Mouse (Mus musculus): ENCODE measurements around the gene Pla2g4a. TPM values are rescaled to one million over a fixed set of nuclear protein-coding genes. Genes with fewer than 3 reads are reported as not detected.

The Pla2g4a gene
- polyA plus RNA-seq, 1 experiment from 2014 or later: 15.3 TPM

- no peak overlapping the region for H3K4me3 ChIP-seq
- no peak overlapping the region for H3K27ac ChIP-seq
- 93% methylated on average over 3 of the region's 3 CpGs for whole genome bisulfite sequencing
Measured at GRCm38 (mm10) chr1:149878175-149878574, 82.9 kb downstream of the Pla2g4a start.

DNA sequence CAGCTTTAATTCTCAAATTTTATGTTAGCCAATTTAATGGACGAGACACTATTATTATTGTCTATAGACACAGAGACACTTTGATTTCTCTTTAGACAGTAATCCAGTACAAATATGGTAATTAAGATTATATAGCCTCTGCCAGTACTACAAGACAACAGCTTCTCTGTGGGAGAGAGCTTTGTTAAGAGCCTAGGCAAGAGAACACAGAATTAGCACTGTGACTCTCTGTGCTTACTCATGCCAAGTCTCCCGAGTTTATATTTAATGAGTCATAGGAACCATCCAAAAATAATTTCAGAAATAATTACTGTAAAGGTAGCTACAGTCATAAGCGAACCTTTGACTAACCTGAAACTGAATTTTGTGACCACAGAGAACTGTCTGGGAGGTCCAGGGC is 84.6 kb downstream of the Pla2g4a start:
- no peaks in the 10 kb centered on the region for H3K9me3 ChIP-seq
- no peak overlapping the region for H3K4me2 ChIP-seq (replicated peaks)
- no peak overlapping the region for H3K27ac ChIP-seq
- no peaks in the 10 kb centered on the region for H3K4me1 ChIP-seq
- H3K9ac ChIP-seq: no peak overlapping the region
- H3K36me3 ChIP-seq: no peaks in the 10 kb centered on the region
- no peak overlapping the region for H3K4me3 ChIP-seq
- H3K27me3 ChIP-seq: no peaks in the 10 kb centered on the region
- no peak for ATAC-seq (ENCODE audit: insufficient number of reproducible peaks, insufficient read depth, low FRiP score, low TSS enrichment)
- 74% methylated on average over 3 of the region's 3 CpGs for WGBS

More at GRCm38 (mm10) chr1:149878175-149878574, 82.9 kb downstream of the Pla2g4a start:
- H3K9me3 ChIP-seq: no peaks in the 10 kb centered on the region
- H3K4me2 ChIP-seq (replicated peaks): no peak overlapping the region
- H3K36me3 ChIP-seq: no peaks in the 10 kb centered on the region
- H3K4me1 ChIP-seq: no peaks in the 10 kb centered on the region
- ATAC-seq (ENCODE audit: insufficient number of reproducible peaks, insufficient read depth, low FRiP score, low TSS enrichment): no peak
- no peaks in the 10 kb centered on the region for H3K27me3 ChIP-seq
- no peak overlapping the region for H3K9ac ChIP-seq

DNA sequence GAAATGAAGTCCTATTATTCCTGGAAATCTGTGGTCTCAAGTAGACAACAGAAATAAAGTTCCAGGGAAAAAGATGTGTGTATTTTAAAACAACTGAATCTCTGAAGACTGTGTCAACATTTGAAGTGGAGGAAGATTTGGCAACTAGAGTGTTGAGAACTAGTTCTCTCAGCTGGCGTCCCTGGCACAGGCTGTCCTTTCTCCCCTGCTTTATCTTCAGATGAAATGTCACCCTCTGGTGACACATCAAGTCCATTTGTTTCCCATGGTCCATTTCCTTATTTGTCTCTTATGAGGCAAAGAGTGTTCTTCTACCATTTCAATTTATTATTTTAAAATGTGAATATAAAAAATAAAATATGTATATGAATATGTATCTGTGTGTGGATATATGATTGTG is 89.5 kb downstream of the Pla2g4a start:
- no peak overlapping the region for H3K27ac ChIP-seq
- no peaks in the 10 kb centered on the region for H3K27me3 ChIP-seq
- no peaks in the 10 kb centered on the region for H3K9me3 ChIP-seq
- ATAC-seq (ENCODE audit: insufficient number of reproducible peaks, insufficient read depth, low FRiP score, low TSS enrichment): no peak
- no peaks in the 10 kb centered on the region for H3K36me3 ChIP-seq
- H3K4me1 ChIP-seq: no peaks in the 10 kb centered on the region
- H3K4me2 ChIP-seq (replicated peaks): no peak overlapping the region
- H3K4me3 ChIP-seq: no peak overlapping the region
- 93% methylated on average over 1 of the region's 1 CpGs for WGBS
- H3K9ac ChIP-seq: no peak overlapping the region

DNA sequence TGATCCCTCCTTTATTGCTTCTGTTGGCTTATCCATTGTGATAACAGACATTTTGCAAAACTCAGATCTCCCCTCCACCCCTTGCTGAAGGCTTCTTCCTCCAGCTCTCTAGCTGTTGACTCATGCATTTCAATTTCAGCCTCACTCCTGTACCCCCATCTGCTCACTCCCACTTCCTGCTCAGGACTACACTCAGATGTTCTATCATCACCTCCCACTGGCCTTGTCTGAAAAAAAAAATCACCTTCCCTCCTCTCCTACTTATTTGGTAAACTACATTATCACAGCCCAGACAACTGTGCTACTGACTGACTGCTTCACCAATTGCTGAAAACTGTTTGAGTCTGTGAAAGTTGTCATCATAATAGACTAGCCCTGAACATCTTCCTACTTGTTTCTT is 93.8 kb downstream of the Pla2g4a start:
- no peaks in the 10 kb centered on the region for H3K9me3 ChIP-seq
- H3K4me3 ChIP-seq: no peak overlapping the region
- no peak overlapping the region for H3K9ac ChIP-seq
- H3K27ac ChIP-seq: no peak overlapping the region
- no peak overlapping the region for H3K4me2 ChIP-seq (replicated peaks)
- H3K27me3 ChIP-seq: no peaks in the 10 kb centered on the region
- no peaks in the 10 kb centered on the region for H3K36me3 ChIP-seq
- H3K4me1 ChIP-seq: no peaks in the 10 kb centered on the region
- no peak for ATAC-seq (ENCODE audit: insufficient number of reproducible peaks, insufficient read depth, low FRiP score, low TSS enrichment)

GRCm38 (mm10) chr1:149866202-149866601 is 94.9 kb downstream of the Pla2g4a start:
- Histone ChIP-seq H3K4me3 (no peak overlapping the region), H3K27me3 (no peaks in the 10 kb centered on the region), H3K4me1 (no peaks in the 10 kb centered on the region), H3K4me2 (replicated peaks) (no peak overlapping the region), H3K27ac (no peak overlapping the region), H3K36me3 (no peaks in the 10 kb centered on the region), H3K9me3 (no peaks in the 10 kb centered on the region), H3K9ac (no peak overlapping the region)
- 89% methylated on average over 3 of the region's 3 CpGs for WGBS
- no peak for ATAC-seq (ENCODE audit: insufficient number of reproducible peaks, insufficient read depth, low FRiP score, low TSS enrichment)

DNA sequence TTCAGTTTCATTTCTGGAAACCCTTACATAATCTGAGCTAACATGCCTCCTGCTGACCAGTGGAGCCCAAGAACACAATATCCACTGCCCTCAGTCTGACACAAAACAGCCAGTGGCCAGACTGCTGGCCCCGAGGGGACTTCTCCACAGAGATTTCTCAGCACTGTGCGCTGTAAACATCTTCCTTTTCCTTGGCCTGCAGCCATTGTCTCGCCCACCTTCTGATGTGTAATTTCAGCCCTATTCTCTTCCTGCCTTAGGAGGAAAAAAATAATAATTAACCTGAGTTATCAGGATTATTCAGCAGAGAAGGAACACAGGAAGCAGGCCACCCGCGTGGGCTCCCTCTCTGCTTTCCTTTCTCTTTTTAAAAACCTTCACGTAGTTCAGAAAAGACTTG is 98.3 kb downstream of the Pla2g4a start:
- WGBS: 51% methylated on average over 6 of the region's 6 CpGs
- H3K36me3 ChIP-seq: no peaks in the 10 kb centered on the region
- H3K4me2 ChIP-seq (replicated peaks): no peak overlapping the region
- no peaks in the 10 kb centered on the region for H3K4me1 ChIP-seq
- no peak overlapping the region for H3K4me3 ChIP-seq
- no peak overlapping the region for H3K27ac ChIP-seq
- H3K9ac ChIP-seq: no peak overlapping the region
- H3K9me3 ChIP-seq: no peaks in the 10 kb centered on the region
- ATAC-seq (ENCODE audit: insufficient number of reproducible peaks, insufficient read depth, low FRiP score, low TSS enrichment): no peak
- H3K27me3 ChIP-seq: no peaks in the 10 kb centered on the region

DNA sequence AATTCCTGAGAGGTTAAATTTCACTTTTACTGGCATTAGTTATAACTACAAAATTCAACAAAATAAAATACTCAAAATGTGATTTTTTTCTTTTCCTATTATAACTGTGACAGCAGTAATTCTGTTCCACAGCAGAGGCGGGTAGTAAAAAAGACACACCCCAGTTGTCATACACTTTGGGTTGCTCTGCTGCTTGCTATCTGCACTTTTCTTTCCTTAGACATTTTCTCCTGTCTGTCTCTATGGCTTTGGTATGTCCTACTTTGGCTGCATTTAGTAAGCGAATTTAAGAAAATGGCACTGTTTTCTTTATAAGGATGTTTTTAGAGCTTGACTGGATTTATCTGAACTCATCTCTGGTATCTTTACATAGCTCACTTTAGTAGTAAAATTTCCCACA is 98.9 kb downstream of the Pla2g4a start:
- 75% methylated on average over 2 of the region's 2 CpGs for WGBS
- Histone ChIP-seq H3K27ac (no peak overlapping the region), H3K4me1 (no peaks in the 10 kb centered on the region), H3K9me3 (no peaks in the 10 kb centered on the region), H3K9ac (no peak overlapping the region), H3K4me2 (replicated peaks) (no peak overlapping the region), H3K36me3 (no peaks in the 10 kb centered on the region), H3K4me3 (no peak overlapping the region), H3K27me3 (no peaks in the 10 kb centered on the region)
- ATAC-seq (ENCODE audit: insufficient number of reproducible peaks, insufficient read depth, low FRiP score, low TSS enrichment): no peak

- H3K9ac ChIP-seq: no peak overlapping the region
- H3K4me2 ChIP-seq (replicated peaks): no peak overlapping the region
- no peaks in the 10 kb centered on the region for H3K4me1 ChIP-seq
- no peaks in the 10 kb centered on the region for H3K36me3 ChIP-seq
- no peaks in the 10 kb centered on the region for H3K27me3 ChIP-seq
- 64% methylated on average over 2 of the region's 2 CpGs for WGBS
- H3K9me3 ChIP-seq: no peaks in the 10 kb centered on the region
- ATAC-seq (ENCODE audit: insufficient number of reproducible peaks, insufficient read depth, low FRiP score, low TSS enrichment): no peak
- H3K4me3 ChIP-seq: no peak overlapping the region
- H3K27ac ChIP-seq: no peak overlapping the region
Measured at GRCm38 (mm10) chr1:149861543-149861942, 99.5 kb downstream of the Pla2g4a start.

- H3K27ac ChIP-seq: no peak overlapping the region
- WGBS: 67% methylated on average over 5 of the region's 5 CpGs
- H3K9me3 ChIP-seq: no peaks in the 10 kb centered on the region
- H3K9ac ChIP-seq: no peak overlapping the region
- no peaks in the 10 kb centered on the region for H3K36me3 ChIP-seq
- no peak for ATAC-seq (ENCODE audit: insufficient number of reproducible peaks, insufficient read depth, low FRiP score, low TSS enrichment)
- no peak overlapping the region for H3K4me2 ChIP-seq (replicated peaks)
- no peak overlapping the region for H3K4me3 ChIP-seq
- no peaks in the 10 kb centered on the region for H3K4me1 ChIP-seq
- H3K27me3 ChIP-seq: no peaks in the 10 kb centered on the region
Measured at GRCm38 (mm10) chr1:149858734-149859133, 102.4 kb downstream of the Pla2g4a start.

DNA sequence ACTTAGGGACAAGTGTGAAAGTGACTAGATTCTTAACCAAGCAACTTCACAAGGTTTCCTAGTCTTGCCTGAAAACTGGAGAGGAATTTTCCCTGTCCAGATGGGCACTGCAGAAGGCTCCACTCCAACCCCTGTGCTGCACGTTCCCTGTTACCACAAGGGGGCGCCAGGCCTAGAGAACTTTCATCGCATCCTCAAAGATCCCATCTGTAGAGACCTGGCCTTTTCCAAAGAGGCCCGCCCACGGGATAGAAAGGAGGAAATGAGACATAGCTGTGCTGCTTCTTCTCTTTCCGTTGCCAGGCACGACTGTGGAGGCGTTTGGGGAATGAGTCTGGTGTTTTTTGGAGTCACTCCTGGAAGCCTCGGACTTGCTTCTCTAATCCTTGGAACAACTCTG is 104.4 kb downstream of the Pla2g4a start:
- Histone ChIP-seq H3K27me3 (no peaks in the 10 kb centered on the region), H3K9ac (no peak overlapping the region), H3K4me3 (no peak overlapping the region), H3K27ac (no peak overlapping the region), H3K4me1 (no peaks in the 10 kb centered on the region), H3K36me3 (no peaks in the 10 kb centered on the region), H3K4me2 (replicated peaks) (no peak overlapping the region), H3K9me3 (no peaks in the 10 kb centered on the region)
- ATAC-seq (ENCODE audit: insufficient number of reproducible peaks, insufficient read depth, low FRiP score, low TSS enrichment): no peak
- WGBS: 26% methylated on average over 9 of the region's 9 CpGs

- no peak for ATAC-seq (ENCODE audit: insufficient number of reproducible peaks, insufficient read depth, low FRiP score, low TSS enrichment)
- Histone ChIP-seq H3K27me3 (no peaks in the 10 kb centered on the region), H3K4me1 (no peaks in the 10 kb centered on the region), H3K36me3 (no peaks in the 10 kb centered on the region), H3K4me3 (no peak overlapping the region), H3K4me2 (replicated peaks) (no peak overlapping the region), H3K9ac (no peak overlapping the region), H3K27ac (no peak overlapping the region), H3K9me3 (no peaks in the 10 kb centered on the region)
- WGBS: 86% methylated on average over 4 of the region's 4 CpGs
Measured at GRCm38 (mm10) chr1:149855581-149855980, 105.5 kb downstream of the Pla2g4a start.

DNA sequence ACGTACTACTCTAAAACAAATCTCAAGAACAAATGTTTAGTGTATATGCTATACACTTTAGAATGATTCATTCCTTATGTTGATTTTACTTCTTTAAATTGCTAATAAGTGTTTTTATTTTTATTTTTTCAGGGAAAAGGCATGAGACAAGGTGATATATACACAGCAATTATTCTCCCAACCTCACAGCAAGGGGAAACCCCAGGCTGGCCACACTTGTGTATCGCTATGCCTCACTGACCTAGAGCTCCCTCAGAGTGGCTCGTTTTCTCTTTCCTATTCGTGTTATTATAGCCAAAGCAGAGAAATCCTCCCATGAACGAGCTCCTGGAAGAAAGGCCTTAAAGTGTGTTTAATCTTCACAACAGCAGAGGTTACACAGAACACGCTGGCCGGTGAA is 106.2 kb downstream of the Pla2g4a start:
- Histone ChIP-seq H3K36me3 (no peaks in the 10 kb centered on the region), H3K4me2 (replicated peaks) (no peak overlapping the region), H3K9ac (no peak overlapping the region), H3K4me3 (no peak overlapping the region), H3K9me3 (no peaks in the 10 kb centered on the region), H3K4me1 (no peaks in the 10 kb centered on the region), H3K27me3 (no peaks in the 10 kb centered on the region), H3K27ac (no peak overlapping the region)
- ATAC-seq (ENCODE audit: insufficient number of reproducible peaks, insufficient read depth, low FRiP score, low TSS enrichment): no peak
- WGBS: 80% methylated on average over 7 of the region's 7 CpGs

DNA sequence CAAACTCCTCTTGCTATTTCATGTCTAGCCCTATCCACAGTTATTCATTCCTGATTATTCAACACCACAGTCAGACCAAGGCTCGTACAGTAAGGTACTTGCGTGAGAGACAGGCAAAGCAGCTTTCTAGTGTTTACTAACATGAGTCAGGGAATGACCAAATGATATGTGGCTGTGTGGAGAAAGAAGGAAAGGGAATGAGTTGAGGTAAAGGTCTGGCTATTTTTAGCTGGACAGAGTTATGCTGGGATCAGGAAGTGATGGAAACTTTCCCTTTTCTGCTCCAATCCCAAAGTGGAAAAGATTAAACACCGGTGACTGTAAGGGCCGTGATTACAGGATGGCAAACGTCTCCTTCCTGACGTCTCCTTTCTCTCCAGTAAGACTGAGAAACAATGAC is 114.4 kb downstream of the Pla2g4a start:
- no peaks in the 10 kb centered on the region for H3K4me1 ChIP-seq
- no peaks in the 10 kb centered on the region for H3K36me3 ChIP-seq
- no peak overlapping the region for H3K4me2 ChIP-seq (replicated peaks)
- no peak for ATAC-seq (ENCODE audit: insufficient number of reproducible peaks, insufficient read depth, low FRiP score, low TSS enrichment)
- 72% methylated on average over 6 of the region's 6 CpGs for WGBS
- no peak overlapping the region for H3K4me3 ChIP-seq
- H3K9ac ChIP-seq: no peak overlapping the region
- H3K9me3 ChIP-seq: no peaks in the 10 kb centered on the region
- no peaks in the 10 kb centered on the region for H3K27me3 ChIP-seq
- H3K27ac ChIP-seq: no peak overlapping the region
